24 mouse cellular contexts compared by ENCODE assay signal in genomic region chr4:115989382-115989781, GRCm38 (mm10). TPM values are rescaled to one million over a fixed set of nuclear protein-coding genes. Genes with fewer than 3 reads are reported as not detected.
DNase-seq lines count a peak whose midpoint lies in the region; ATAC-seq and TF ChIP-seq lines count a peak whose summit lies in the region.
"Had no signal": no experiment of that assay in that cellular context is flagged by ENCODE, and none has a peak within 500 bp of the region (broad histone marks: within the 10 kb centered on the region; RNA-seq: fewer than 3 reads in every experiment).

No protein-coding gene starts in this region.

- DNase-seq in liver, adult 2 months (ENCODE audit: extremely low read depth, low read depth, low spot score) = peak; percentile 56
- no peak for DNase-seq in liver, embryonic 11.5 days (ENCODE audit: low spot score)
- DNase-seq in adrenal gland, adult 2 months = no peak
- DNase-seq: adrenal gland, adult 8-10 months; adrenal gland, postnatal 10 days; adrenal gland, postnatal 14 days; adrenal gland, postnatal 25 days; adrenal gland, postnatal 36 days; B cell, adult 2 months; cerebellum, adult 11 months; cerebellum, adult 11-12 months; cerebellum, adult 18-20 months had no signal

- 71% methylated on average over 7 of the region's 7 CpGs for WGBS in intestine, embryonic 16.5 days
- WGBS in intestine, embryonic 15.5 days = 74% methylated on average over 7 of the region's 7 CpGs
- WGBS in liver, adult 2 months = 54% methylated on average over 7 of the region's 7 CpGs
- 71% methylated on average over 7 of the region's 7 CpGs for whole genome bisulfite sequencing in liver, embryonic 11.5 days
- 53% methylated on average over 7 of the region's 7 CpGs for WGBS in intestine, postnatal 0 days
- 57% methylated on average over 7 of the region's 7 CpGs for WGBS in small intestine, adult 2 months
- WGBS in neural tube, embryonic 15.5 days = 78% methylated on average over 7 of the region's 7 CpGs

- no peaks in the 10 kb centered on the region for H3K36me3 ChIP-seq in intestine, embryonic 16.5 days (ENCODE audit: control insufficient read depth, insufficient read depth, low read length)
- H3K36me3 ChIP-seq in intestine, embryonic 15.5 days = no peaks in the 10 kb centered on the region
- H3K36me3 ChIP-seq in liver, adult 2 months (ENCODE audit: control insufficient read depth, insufficient read depth, low read length) = no peaks in the 10 kb centered on the region
- H3K36me3 ChIP-seq in liver, embryonic 11.5 days (ENCODE audit: control insufficient read depth, insufficient read depth, low read length) = no peaks in the 10 kb centered on the region
- H3K36me3 ChIP-seq in intestine, postnatal 0 days (ENCODE audit: control insufficient read depth, insufficient read depth) = no peaks in the 10 kb centered on the region
- H3K36me3 ChIP-seq in small intestine, adult 2 months (ENCODE audit: control insufficient read depth, insufficient read depth, low read length) = no peaks in the 10 kb centered on the region
- no peaks in the 10 kb centered on the region for H3K36me3 ChIP-seq in neural tube, embryonic 15.5 days
- H3K36me3 ChIP-seq: G1E had no signal

- no peak for TF ChIP-seq CTCF in liver, adult 2 months (IDR thresholded peaks at IDR 0.05; ENCODE audit: low read depth, low read length)
- no peak for TF ChIP-seq CTCF in intestine, postnatal 0 days (IDR thresholded peaks at IDR 0.05; ENCODE audit: low read depth)
- TF ChIP-seq CTCF in small intestine, adult 2 months (IDR thresholded peaks at IDR 0.05; ENCODE audit: extremely low read depth, insufficient read length, insufficient replicate concordance, low read depth, low read length) = no peak

- no peak overlapping the region for H3K9ac ChIP-seq in intestine, embryonic 16.5 days (ENCODE audit: low read depth, low read length)
- no peak overlapping the region for H3K9ac ChIP-seq in intestine, embryonic 15.5 days
- no peak overlapping the region for H3K9ac ChIP-seq in liver, adult 2 months (ENCODE audit: low read depth, low read length)
- no peak overlapping the region for H3K9ac ChIP-seq in liver, embryonic 11.5 days (ENCODE audit: low read depth, low read length)
- no peak overlapping the region for H3K9ac ChIP-seq in intestine, postnatal 0 days (ENCODE audit: low read depth, low read length)
- H3K9ac ChIP-seq in neural tube, embryonic 15.5 days (replicated peaks) = no peak overlapping the region

- no peak for ATAC-seq in intestine, embryonic 16.5 days
- no peak for ATAC-seq in intestine, embryonic 15.5 days
- ATAC-seq in liver, embryonic 11.5 days (replicated peaks; ENCODE audit: low FRiP score) = no peak
- peak; percentile 54 for ATAC-seq in intestine, postnatal 0 days
- no peak for ATAC-seq in neural tube, embryonic 15.5 days (ENCODE audit: low FRiP score)
- ATAC-seq: activated CD4-positive, CD25-positive, alpha-beta regulatory T cell, adult 4 months; CD4-positive, CD25-positive, alpha-beta regulatory T cell, adult 4 months; Patski had no signal

- 0 out of 2 replicates have a peak, but pooled peaks cover 4% of the 10 kb centered on the region for H3K4me1 ChIP-seq in intestine, embryonic 16.5 days (ENCODE audit: control insufficient read depth, insufficient read depth, low read length)
- no peaks in the 10 kb centered on the region; the same call in 1 of the 2 replicates for H3K4me1 ChIP-seq in intestine, embryonic 15.5 days (replicated peaks)
- no peaks in the 10 kb centered on the region for H3K4me1 ChIP-seq in liver, adult 2 months (ENCODE audit: control insufficient read depth, insufficient read depth, low read length)
- H3K4me1 ChIP-seq in liver, embryonic 11.5 days (replicated peaks; ENCODE audit: control insufficient read depth, insufficient read depth, low read length) = no peaks in the 10 kb centered on the region
- peaks cover 13% of the 10 kb centered on the region for H3K4me1 ChIP-seq in intestine, postnatal 0 days (replicated peaks; ENCODE audit: control insufficient read depth, insufficient read depth, low read length)
- peaks cover 27% of the 10 kb centered on the region; the same call in 1 of the 2 replicates for H3K4me1 ChIP-seq in small intestine, adult 2 months (ENCODE audit: control insufficient read depth, insufficient read depth, insufficient read length, low read length)
- no peaks in the 10 kb centered on the region for H3K4me1 ChIP-seq in neural tube, embryonic 15.5 days

- no peaks in the 10 kb centered on the region for H3K27me3 ChIP-seq in intestine, embryonic 16.5 days (replicated peaks; ENCODE audit: control insufficient read depth, insufficient read depth, low read length)
- H3K27me3 ChIP-seq in intestine, embryonic 15.5 days (replicated peaks) = no peaks in the 10 kb centered on the region; the same call in 1 of the 2 replicates
- H3K27me3 ChIP-seq in liver, adult 2 months (ENCODE audit: control insufficient read depth, insufficient read depth, low read length) = no peaks in the 10 kb centered on the region
- H3K27me3 ChIP-seq in liver, embryonic 11.5 days (replicated peaks; ENCODE audit: control insufficient read depth, insufficient read depth, low read length) = no peaks in the 10 kb centered on the region
- no peaks in the 10 kb centered on the region for H3K27me3 ChIP-seq in intestine, postnatal 0 days (replicated peaks; ENCODE audit: control insufficient read depth, insufficient read depth, low read length)
- H3K27me3 ChIP-seq in small intestine, adult 2 months (ENCODE audit: control insufficient read depth, insufficient read depth, low read length) = no peaks in the 10 kb centered on the region
- peaks cover 30% of the 10 kb centered on the region for H3K27me3 ChIP-seq in neural tube, embryonic 15.5 days (replicated peaks)
- H3K27me3 ChIP-seq: CH12.LX, Patski had no signal

- H3K27ac ChIP-seq in intestine, embryonic 16.5 days (ENCODE audit: low read length) = peak overlapping the region; percentile 55
- no peak overlapping the region for H3K27ac ChIP-seq in intestine, embryonic 15.5 days
- H3K27ac ChIP-seq in liver, adult 2 months (replicated peaks; ENCODE audit: insufficient read depth, low read depth, low read length) = no peak overlapping the region
- H3K27ac ChIP-seq in liver, embryonic 11.5 days (ENCODE audit: low read depth, low read length) = no peak overlapping the region
- H3K27ac ChIP-seq in intestine, postnatal 0 days (ENCODE audit: low read depth, low read length) = peak overlapping the region; percentile 87
- H3K27ac ChIP-seq in small intestine, adult 2 months (ENCODE audit: insufficient read depth, low read depth, low read length) = peak overlapping the region; percentile 72
- H3K27ac ChIP-seq in neural tube, embryonic 15.5 days (replicated peaks) = no peak overlapping the region

- no peaks in the 10 kb centered on the region for H3K9me3 ChIP-seq in intestine, embryonic 16.5 days (ENCODE audit: control insufficient read depth, low read length)
- H3K9me3 ChIP-seq in intestine, embryonic 15.5 days = no peaks in the 10 kb centered on the region
- H3K9me3 ChIP-seq in liver, embryonic 11.5 days (ENCODE audit: control insufficient read depth, low read length) = 0 out of 2 replicates have a peak, but pooled peaks cover 3% of the 10 kb centered on the region
- H3K9me3 ChIP-seq in intestine, postnatal 0 days (ENCODE audit: control insufficient read depth) = no peaks in the 10 kb centered on the region
- no peaks in the 10 kb centered on the region; the same call in 1 of the 2 replicates for H3K9me3 ChIP-seq in neural tube, embryonic 15.5 days (replicated peaks)
- H3K9me3 ChIP-seq: G1E had no signal

- H3K4me2 ChIP-seq in intestine, embryonic 16.5 days (ENCODE audit: low read depth, low read length) = no peak overlapping the region
- H3K4me2 ChIP-seq in intestine, embryonic 15.5 days (replicated peaks) = no peak overlapping the region
- no peak overlapping the region for H3K4me2 ChIP-seq in liver, embryonic 11.5 days
- no peak overlapping the region for H3K4me2 ChIP-seq in intestine, postnatal 0 days (replicated peaks; ENCODE audit: low read depth)
- no peak overlapping the region for H3K4me2 ChIP-seq in neural tube, embryonic 15.5 days

- TF ChIP-seq POLR2A in liver, adult 2 months (IDR thresholded peaks at IDR 0.05; ENCODE audit: extremely low read depth, insufficient read depth, low read length) = no peak
- no peak for TF ChIP-seq POLR2A in small intestine, adult 2 months (IDR thresholded peaks at IDR 0.05; ENCODE audit: low read depth, low read length)

- no peak overlapping the region for H3K4me3 ChIP-seq in intestine, embryonic 16.5 days (ENCODE audit: low read length)
- no peak overlapping the region for H3K4me3 ChIP-seq in intestine, embryonic 15.5 days (replicated peaks)
- H3K4me3 ChIP-seq in liver, adult 2 months (ENCODE audit: insufficient read depth, low read depth, low read length) = no peak overlapping the region
- no peak overlapping the region for H3K4me3 ChIP-seq in liver, embryonic 11.5 days (ENCODE audit: low read depth, low read length)
- H3K4me3 ChIP-seq in intestine, postnatal 0 days (ENCODE audit: low read depth, low read length) = no peak overlapping the region
- no peak overlapping the region for H3K4me3 ChIP-seq in small intestine, adult 2 months (ENCODE audit: low read depth, low read length)
- H3K4me3 ChIP-seq in neural tube, embryonic 15.5 days (replicated peaks) = no peak overlapping the region

- H3K79me2 ChIP-seq in liver, adult 2 months (ENCODE audit: control insufficient read depth, insufficient read depth, low read length) = no peaks in the 10 kb centered on the region

RNA-seq across cellular contexts. Expression of gene Faah, which starts 28.3 kb away (rescaled TPM):
- polyA plus RNA-seq in intestine, embryonic 16.5 days (2015; fragmentation: Nextera tagmentation; extraction: Ambion mirVana) = 83.7 and 108 TPM in 2 replicates
- 48.2 and 57.6 TPM in 2 replicates for polyA plus RNA-seq in intestine, embryonic 15.5 days (2015; fragmentation: Nextera tagmentation; extraction: Ambion mirVana)
- total RNA-seq in liver, adult 2 months (2014; rRNA removed) = 55.9 and 71.4 TPM in 2 replicates
- polyA plus RNA-seq in liver, adult 2 months (2012; rRNA removed) = 120 and 125 TPM in 2 replicates
- polyA plus RNA-seq in liver, embryonic 11.5 days (2014; fragmentation: Nextera tagmentation; extraction: Ambion mirVana) = 3.9 and 4.7 TPM in 2 replicates
- polyA plus RNA-seq in intestine, postnatal 0 days (2015; fragmentation: Nextera tagmentation; extraction: Ambion mirVana) = 105 and 125 TPM in 2 replicates
- 57.9 and 89.2 TPM in 2 replicates for polyA plus RNA-seq in small intestine, adult 2 months (2012; rRNA removed)
- total RNA-seq in adrenal gland, adult 2 months (2021) = 1 to 10 TPM; 3.7 to 4.8 TPM
- polyA plus RNA-seq in adrenal gland, adult 2 months (2012; rRNA removed) = 4.7 and 8.0 TPM in 2 replicates
- 18.9 and 22.8 TPM in 2 replicates for polyA plus RNA-seq in neural tube, embryonic 15.5 days (2015; fragmentation: Nextera tagmentation; extraction: Ambion mirVana)

RNA-seq across cellular contexts. Expression of gene Dmbx1, which starts 49.7 kb away (rescaled TPM):
- not detected in 2 replicates for polyA plus RNA-seq in intestine, embryonic 16.5 days (2015; fragmentation: Nextera tagmentation; extraction: Ambion mirVana)
- not detected in 2 replicates for polyA plus RNA-seq in intestine, embryonic 15.5 days (2015; fragmentation: Nextera tagmentation; extraction: Ambion mirVana)
- total RNA-seq in liver, adult 2 months (2014; rRNA removed) = not detected in 2 replicates
- polyA plus RNA-seq in liver, adult 2 months (2012; rRNA removed) = not detected in 2 replicates
- not detected in 2 replicates for polyA plus RNA-seq in liver, embryonic 11.5 days (2014; fragmentation: Nextera tagmentation; extraction: Ambion mirVana)
- polyA plus RNA-seq in intestine, postnatal 0 days (2015; fragmentation: Nextera tagmentation; extraction: Ambion mirVana) = not detected in 2 replicates
- not detected in 2 replicates for polyA plus RNA-seq in small intestine, adult 2 months (2012; rRNA removed)
- total RNA-seq in adrenal gland, adult 2 months (2021) = not detected
- not detected in 2 replicates for polyA plus RNA-seq in adrenal gland, adult 2 months (2012; rRNA removed)
- polyA plus RNA-seq in neural tube, embryonic 15.5 days (2015; fragmentation: Nextera tagmentation; extraction: Ambion mirVana) = 1.2 and 2.1 TPM in 2 replicates
- total RNA-seq: adrenal gland, adult 18-20 months; adrenal gland, adult 8-10 months; adrenal gland, postnatal 10 days; adrenal gland, postnatal 14 days; adrenal gland, postnatal 25 days; adrenal gland, postnatal 36 days; adrenal gland, postnatal 4 days; CH12.LX had no signal
- polyA plus RNA-seq: activated CD4-positive, CD25-positive, alpha-beta regulatory T cell, adult 4 months; CD4-positive, CD25-positive, alpha-beta regulatory T cell, adult 4 months; G1E; Patski had no signal

Comparison
In these comparisons a context has a peak if more than half of its experiments do, and no peak if none do; other contexts are left out.
1. H3K27ac ChIP-seq: peak in intestine, embryonic 16.5 days (single experiment), intestine, postnatal 0 days (single experiment) and small intestine, adult 2 months (single experiment); none in intestine, embryonic 15.5 days (single experiment), liver, adult 2 months (single experiment), liver, embryonic 11.5 days (single experiment) and neural tube, embryonic 15.5 days (single experiment).